Mouse (Mus musculus) cerebellum, postnatal 14 days (tissue): ENCODE data around the gene Echdc2.

Source experiments
- DNase-seq, 2 experiments: peaks; one replicate each; pipeline ENCODE4 v3.0.0; 2021; ENCODE audit warnings: mixed read lengths in 2 of 2

The Echdc2 gene

DNA sequence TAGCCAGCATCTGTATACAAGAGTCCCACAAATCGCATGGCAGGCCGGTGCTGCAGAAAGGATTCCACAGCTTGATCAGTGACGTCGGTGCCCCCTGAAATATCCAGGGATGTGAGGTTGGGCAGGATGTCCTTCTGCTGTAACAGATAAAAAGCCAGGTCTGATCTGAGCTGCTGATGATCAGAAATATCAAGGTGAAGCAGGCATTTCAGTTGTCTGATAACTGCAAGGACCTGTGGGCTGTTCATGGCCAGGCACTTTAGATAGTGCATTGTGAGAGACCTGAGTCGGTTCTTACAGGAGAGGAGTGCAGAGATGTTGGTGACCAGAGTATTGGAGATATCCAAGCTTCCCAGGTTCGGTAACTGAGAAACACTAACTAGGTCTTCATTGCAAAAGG, 39.4 kb downstream of the Echdc2 start:
- DNase-seq: no peak

GRCm38 (mm10) chr4:108213023-108213422, 47.8 kb downstream of the Echdc2 start:
- no peak for DNase-seq

- peak in 1 of 2 experiments; percentile 14 for DNase-seq
These were observed 52.3 kb downstream of the Echdc2 start, which contains the start of gene Zyg11a for GRCm38 (mm10) chr4:108217332-108218179. TSS of gene Zyg11a (minus strand) at chr4:108218048.

DNA sequence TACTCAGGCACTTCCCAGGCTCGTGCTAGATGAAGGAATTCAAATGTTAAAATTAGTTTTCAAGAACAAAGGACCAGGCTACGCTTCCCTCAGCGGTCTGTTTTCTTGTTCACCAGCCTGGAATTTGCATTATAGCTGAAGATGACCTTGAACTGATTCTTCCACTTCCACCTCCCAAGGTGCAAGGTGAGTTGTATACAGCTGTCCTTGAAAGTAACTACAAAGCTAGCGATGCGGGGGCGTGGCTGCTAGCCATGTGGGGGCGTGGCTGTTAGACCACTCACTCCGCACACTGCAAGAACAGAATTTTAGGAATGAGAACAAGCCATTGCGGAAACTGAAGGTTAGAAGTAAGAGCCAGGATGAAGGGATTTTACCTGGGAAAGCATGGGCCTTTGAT, 53.8 kb downstream of the Echdc2 start:
- DNase-seq: no peak

- DNase-seq: no peak
These were observed 57.3 kb downstream of the Echdc2 start for GRCm38 (mm10) chr4:108222507-108222906.

GRCm38 (mm10) chr4:108225341-108225872, 60.2 kb downstream of the Echdc2 start:
- DNase-seq: no peak
